Mouse (Mus musculus) MEL (cell line): ENCODE measurements at regions not wholly inside any gene's neighbourhood (a gene's known extent, or its start where the extent isn't known, plus 50 kb on each side); places are given as distances from the start of the nearest gene placed in this dataset.

Source experiments
- CTCF ChIP-seq, 3 experiments: IDR thresholded peaks in 2 of 3; conservative IDR thresholded peaks in 1 of 3; 2 replicates each; pipeline ENCODE4 v1.5.1; 2011 to 2012; ENCODE audit warnings: low read length in 3 of 3, low read depth in 2 of 3, mild to moderate bottlenecking in 2 of 3, improper control_type of control experiment in 1 of 3, inconsistent platforms in 1 of 3, mixed read lengths in 1 of 3, moderate library complexity in 1 of 3; ENCODE audit not compliant: control insufficient read depth in 1 of 3, insufficient read depth in 1 of 3, poor library complexity in 1 of 3, severe bottlenecking in 1 of 3
- ELF1 ChIP-seq: IDR thresholded peaks from 2 replicates; pipeline ENCODE4 v1.6.1; 2014; ENCODE audit warnings: low read depth, mild to moderate bottlenecking, inconsistent platforms, low read length, improper control_type of control experiment, moderate library complexity
- ETS1 ChIP-seq: IDR thresholded peaks from 2 replicates; pipeline ENCODE4 v1.6.1; 2012; ENCODE audit warnings: low read depth, mild to moderate bottlenecking, inconsistent platforms, low read length, improper control_type of control experiment, moderate library complexity
- HCFC1 ChIP-seq: IDR thresholded peaks from 2 replicates; pipeline ENCODE4 v1.6.1; 2012; ENCODE audit warnings: low read depth, mild to moderate bottlenecking, inconsistent platforms, low read length, improper control_type of control experiment, moderate library complexity
- MAX ChIP-seq: IDR thresholded peaks from 2 replicates; pipeline ENCODE4 v1.6.1; 2011; ENCODE audit warnings: low read length, improper control_type of control experiment
- POLR2A ChIP-seq, 2 experiments: IDR thresholded peaks; 2 replicates each; pipeline ENCODE4 v1.6.1; 2011 to 2012; ENCODE audit warnings: low read length in 2 of 2, mild to moderate bottlenecking in 2 of 2, control low read depth in 1 of 2, improper control_type of control experiment in 1 of 2, low read depth in 1 of 2, moderate library complexity in 1 of 2; ENCODE audit not compliant: control insufficient read depth in 1 of 2, insufficient read depth in 1 of 2, poor library complexity in 1 of 2
- POLR2AphosphoS5 ChIP-seq: IDR thresholded peaks from 2 replicates; pipeline ENCODE4 v1.6.1; 2012; ENCODE audit warnings: low read depth, borderline replicate concordance, mild to moderate bottlenecking, inconsistent platforms, low read length, moderate library complexity, mixed read lengths
- TAL1 ChIP-seq: IDR thresholded peaks from 2 replicates; pipeline ENCODE4 v1.6.1; 2012; ENCODE audit warnings: mild to moderate bottlenecking, inconsistent platforms, low read length, moderate library complexity, mixed read lengths
- TCF12 ChIP-seq: IDR thresholded peaks from 2 replicates; pipeline ENCODE4 v1.6.1; 2014; ENCODE audit warnings: low read depth, mild to moderate bottlenecking, inconsistent platforms, low read length, improper control_type of control experiment, moderate library complexity

- TF ChIP-seq POLR2A (IDR thresholded peaks at IDR 0.05; ENCODE audit: control insufficient read depth in 1 of 2, insufficient read depth in 1 of 2, low read depth in 1 of 2, low read length in 2 of 2, poor library complexity in 1 of 2) (no peak), TAL1 (no peak), HCFC1 (no peak), CTCF (IDR thresholded peaks at IDR 0.05 in 2 of 3, conservative IDR thresholded peaks at IDR 0.05 in 1 of 3; ENCODE audit: control insufficient read depth in 1 of 3, insufficient read depth in 1 of 3, low read depth in 2 of 3, low read length in 3 of 3, poor library complexity in 1 of 3, severe bottlenecking in 1 of 3) (no peak), POLR2AphosphoS5 (no peak), MAX (no peak), TCF12 (no peak), ETS1 (no peak), ELF1 (no peak)
These were observed 405.8 kb downstream of the Basp1 start for GRCm38 (mm10) chr15:25007720-25008119.
